Mouse (Mus musculus) hindbrain, embryonic 11.5 days (tissue): ENCODE measurements around the gene Ddi2. TPM values are rescaled to one million over a fixed set of nuclear protein-coding genes. Genes with fewer than 3 reads are reported as not detected.

ENCODE experiments used
- ATAC-seq: fragments of 200-750 bp; cut with Nextera tagmentation; 2 replicates; pipeline ENCODE4 v1.8.0; 2017; ENCODE audit warnings: mild to moderate bottlenecking, moderate TSS enrichment, moderate library complexity; ENCODE audit not compliant: low FRiP score
- DNase-seq: peaks from one replicate; pipeline ENCODE4 v3.0.0-alpha.2; 2015; ENCODE audit warnings: low spot score
- H3K27ac ChIP-seq: fragments of 300-500 bp; sonication (generic); 2 replicates; pipeline ENCODE4 v1.5.1; 2014; ENCODE audit warnings: mild to moderate bottlenecking, low read depth, low read length
- H3K27me3 ChIP-seq: fragments of 300-500 bp; sonication (generic); 2 replicates; pipeline ENCODE4 v1.6.1; 2014; ENCODE audit warnings: mild to moderate bottlenecking, low read length, moderate library complexity, mixed read lengths; ENCODE audit not compliant: control insufficient read depth, insufficient read depth
- H3K36me3 ChIP-seq: fragments of 300-500 bp; sonication (generic); 2 replicates; pipeline ENCODE4 v1.6.1; 2014; ENCODE audit warnings: mild to moderate bottlenecking, low read length, moderate library complexity, mixed read lengths; ENCODE audit not compliant: control insufficient read depth, insufficient read depth
- H3K4me1 ChIP-seq: fragments of 300-500 bp; sonication (generic); replicated peaks from 2 replicates; pipeline ENCODE4 v1.6.1; 2014; ENCODE audit warnings: low read length, mixed read lengths; ENCODE audit not compliant: control insufficient read depth, insufficient read depth
- H3K4me2 ChIP-seq: fragments of 300-500 bp; sonication (generic); replicated peaks from 2 replicates; pipeline ENCODE4 v1.6.1; 2014; ENCODE audit warnings: mild to moderate bottlenecking, low read depth, low read length
- H3K4me3 ChIP-seq: fragments of 300-500 bp; sonication (generic); 2 replicates; pipeline ENCODE4 v1.5.1; 2014; ENCODE audit warnings: low read depth, low read length
- H3K9ac ChIP-seq: fragments of 300-500 bp; sonication (generic); 2 replicates; pipeline ENCODE4 v1.6.1; 2014; ENCODE audit warnings: low read depth, low read length
- H3K9me3 ChIP-seq: fragments of 300-500 bp; sonication (generic); 2 replicates; pipeline ENCODE4 v1.6.1; 2016; ENCODE audit warnings: low read length; ENCODE audit not compliant: control insufficient read depth
- WGBS: fragments of 180-500 bp; shearing (Covaris S2); extraction: QIAGEN DNeasy Blood & Tissue Kit; methylation state at CpG from one replicate; pipeline ENCODE4 v1.1.7; 2014; 5-methylcytosine and 5-hydroxymethylcytosine counted together
- polyA plus RNA-seq: library from polyadenylated mRNA; unstranded; fragments of >200 nt; fragmentation: Nextera tagmentation; extraction: Ambion mirVana; gene quantifications from 2 replicates; pipeline ENCODE4 v1.2.1, GENCODE M21; 2014

Ddi2 gene
- polyA plus RNA-seq, 1 experiment from 2014 or later, result 15.0 TPM

GRCm38 (mm10) chr4:141717633-141718032 lies 5.6 kb downstream of the Ddi2 start:
- H3K4me1 ChIP-seq, result 0 out of 2 replicates have a peak, but pooled peaks cover 2% of the 10 kb centered on the region
- H3K9me3 ChIP-seq, result no peaks in the 10 kb centered on the region
- no peak overlapping the region for H3K9ac ChIP-seq
- ATAC-seq (no peak), DNase-seq (no peak)
- no peak overlapping the region for H3K4me3 ChIP-seq
- 90% methylated on average over 4 of the region's 4 CpGs for WGBS
- no peaks in the 10 kb centered on the region for H3K36me3 ChIP-seq
- H3K27me3 ChIP-seq, result no peaks in the 10 kb centered on the region
- H3K27ac ChIP-seq, result no peak overlapping the region
- H3K4me2 ChIP-seq, result no peak overlapping the region

GRCm38 (mm10) chr4:141715027-141715426 lies 8.2 kb downstream of the Ddi2 start:
- DNase-seq (no peak), ATAC-seq (no peak)
- Histone ChIP-seq H3K36me3 (0 out of 2 replicates have a peak, but pooled peaks cover 2% of the 10 kb centered on the region), H3K9me3 (no peaks in the 10 kb centered on the region), H3K4me3 (no peak overlapping the region), H3K9ac (no peak overlapping the region), H3K27ac (no peak overlapping the region), H3K4me2 (no peak overlapping the region), H3K4me1 (no peaks in the 10 kb centered on the region), H3K27me3 (no peaks in the 10 kb centered on the region)
- 64% methylated on average over 2 of the region's 2 CpGs for WGBS

GRCm38 (mm10) chr4:141713598-141714142 lies 9.5 kb downstream of the Ddi2 start:
- no peak for DNase-seq
- H3K9me3 ChIP-seq, result no peaks in the 10 kb centered on the region
- ATAC-seq, result no peak
- no peak overlapping the region for H3K4me2 ChIP-seq
- WGBS, result 84% methylated on average over 5 of the region's 5 CpGs
- H3K9ac ChIP-seq, result no peak overlapping the region
- no peak overlapping the region for H3K4me3 ChIP-seq
- no peaks in the 10 kb centered on the region for H3K4me1 ChIP-seq
- H3K27ac ChIP-seq, result no peak overlapping the region
- H3K27me3 ChIP-seq, result no peaks in the 10 kb centered on the region
- 0 out of 2 replicates have a peak, but pooled peaks cover 2% of the 10 kb centered on the region for H3K36me3 ChIP-seq

DNA sequence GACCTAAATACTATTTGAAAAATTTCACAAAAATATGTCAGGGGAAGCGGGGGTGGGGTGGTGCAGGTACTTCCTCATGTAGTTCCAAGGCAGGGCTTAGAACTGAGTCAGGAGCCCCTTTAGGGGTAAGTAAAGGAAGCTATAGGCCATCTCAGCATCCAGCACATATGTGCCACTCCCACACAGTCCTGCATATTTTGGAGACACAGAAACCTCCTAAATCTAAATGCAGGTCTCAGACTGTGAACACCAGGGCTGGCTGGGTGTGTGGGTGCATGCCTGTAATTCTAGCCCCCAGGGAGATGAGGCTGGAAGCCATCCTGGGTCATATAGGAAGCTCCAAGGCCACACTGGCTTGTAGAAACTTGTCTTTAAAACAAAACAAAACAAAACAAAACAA lies 12.0 kb downstream of the Ddi2 start:
- Histone ChIP-seq H3K9me3 (no peaks in the 10 kb centered on the region), H3K4me3 (no peak overlapping the region), H3K36me3 (0 out of 2 replicates have a peak, but pooled peaks cover 4% of the 10 kb centered on the region), H3K4me2 (no peak overlapping the region), H3K4me1 (no peaks in the 10 kb centered on the region), H3K27ac (no peak overlapping the region), H3K9ac (no peak overlapping the region), H3K27me3 (no peaks in the 10 kb centered on the region)
- ATAC-seq, result no peak
- DNase-seq, result no peak
- 95% methylated on average over 1 of the region's 1 CpGs for WGBS

GRCm38 (mm10) chr4:141708971-141709370 lies 14.2 kb downstream of the Ddi2 start:
- Histone ChIP-seq H3K4me3 (no peak overlapping the region), H3K27ac (no peak overlapping the region), H3K4me2 (no peak overlapping the region), H3K9ac (no peak overlapping the region), H3K27me3 (no peaks in the 10 kb centered on the region), H3K9me3 (no peaks in the 10 kb centered on the region), H3K36me3 (peaks cover 16% of the 10 kb centered on the region), H3K4me1 (no peaks in the 10 kb centered on the region)
- DNase-seq (no peak), ATAC-seq (no peak)
- 94% methylated on average over 2 of the region's 2 CpGs for WGBS

GRCm38 (mm10) chr4:141708005-141708404 lies 15.2 kb downstream of the Ddi2 start:
- Histone ChIP-seq H3K4me2 (no peak overlapping the region), H3K27me3 (no peaks in the 10 kb centered on the region), H3K4me3 (no peak overlapping the region), H3K27ac (no peak overlapping the region), H3K9ac (no peak overlapping the region), H3K36me3 (peaks cover 18% of the 10 kb centered on the region), H3K4me1 (no peaks in the 10 kb centered on the region), H3K9me3 (no peaks in the 10 kb centered on the region)
- WGBS, result 93% methylated on average over 7 of the region's 7 CpGs
- DNase-seq (no peak), ATAC-seq (no peak)

- Histone ChIP-seq H3K9me3 (no peaks in the 10 kb centered on the region), H3K27ac (no peak overlapping the region), H3K36me3 (peaks cover 20% of the 10 kb centered on the region), H3K9ac (no peak overlapping the region), H3K4me3 (no peak overlapping the region), H3K4me2 (no peak overlapping the region), H3K4me1 (no peaks in the 10 kb centered on the region), H3K27me3 (no peaks in the 10 kb centered on the region)
- ATAC-seq, result no peak
- WGBS, result 90% methylated on average over 4 of the region's 4 CpGs
- no peak for DNase-seq
Observed at GRCm38 (mm10) chr4:141705331-141705730, 17.9 kb downstream of the Ddi2 start.

- Histone ChIP-seq H3K9me3 (no peaks in the 10 kb centered on the region), H3K9ac (no peak overlapping the region), H3K27me3 (no peaks in the 10 kb centered on the region), H3K36me3 (peaks cover 20% of the 10 kb centered on the region), H3K4me2 (no peak overlapping the region), H3K27ac (no peak overlapping the region), H3K4me1 (no peaks in the 10 kb centered on the region), H3K4me3 (no peak overlapping the region)
- DNase-seq, result no peak
- ATAC-seq, result no peak
- WGBS, result 92% methylated on average over 2 of the region's 2 CpGs
Observed at GRCm38 (mm10) chr4:141704625-141705024, 18.6 kb downstream of the Ddi2 start.

- no peak overlapping the region for H3K4me3 ChIP-seq
- H3K27me3 ChIP-seq, result no peaks in the 10 kb centered on the region
- peaks cover 16% of the 10 kb centered on the region for H3K36me3 ChIP-seq
- H3K4me2 ChIP-seq, result no peak overlapping the region
- H3K4me1 ChIP-seq, result no peaks in the 10 kb centered on the region
- DNase-seq (no peak), ATAC-seq (no peak)
- no peak overlapping the region for H3K27ac ChIP-seq
- 94% methylated on average over 8 of the region's 8 CpGs for WGBS
- H3K9ac ChIP-seq, result no peak overlapping the region
- H3K9me3 ChIP-seq, result no peaks in the 10 kb centered on the region
Observed at GRCm38 (mm10) chr4:141694719-141695118, 28.5 kb downstream of the Ddi2 start.
